Mouse (Mus musculus) frontal cortex, adult 2 months (tissue): ENCODE results near the gene Rab6b. TPM values are rescaled to one million over a fixed set of nuclear protein-coding genes. Genes with fewer than 3 reads are reported as not detected.

ENCODE experiments used
- DNase-seq, 2 experiments: peaks; one replicate each; pipeline ENCODE4 v3.0.0; 2022; ENCODE audit warnings: low spot score in 1 of 2; ENCODE audit errors: extremely low spot score in 1 of 2
- polyA plus RNA-seq: library from polyadenylated mRNA; depleted of rRNA; stranded (reverse); fragments of >200 nt; gene quantifications from 2 replicates; pipeline ENCODE4 v1.2.3, GENCODE M21; 2012; rRNA removed

The Rab6b gene
- 269 and 289 TPM in 2 replicates for polyA plus RNA-seq

GRCm38 (mm10) chr9:103111621-103112470 is at the start of gene Rab6b:
Gene Rab6b, plus strand, starts transcription at chr9:103111787.
- peak in 1 of 2 experiments; percentile 78 for DNase-seq

DNA sequence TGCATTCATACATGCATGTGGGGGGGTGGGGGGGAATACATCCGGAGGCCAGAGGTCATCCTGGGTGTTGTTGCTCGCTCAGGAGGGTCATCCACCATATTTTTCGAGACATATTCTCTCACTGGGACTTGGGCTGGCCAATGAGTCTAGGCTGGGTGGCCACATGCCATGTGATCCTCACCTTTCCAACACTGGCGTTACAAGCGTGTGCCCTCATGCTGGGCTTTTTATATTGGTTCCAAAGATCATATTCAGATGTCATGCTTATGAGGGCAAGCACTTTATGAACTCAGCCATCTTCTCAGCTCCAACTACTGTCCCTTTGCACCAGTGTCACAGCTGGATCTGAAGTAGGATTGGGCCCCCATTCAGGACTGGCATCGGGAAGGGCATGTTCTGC is 48.0 kb upstream of the Rab6b start:
- DNase-seq = no peak

GRCm38 (mm10) chr9:103066845-103067244 is 44.7 kb upstream of the Rab6b start:
- DNase-seq = no peak

DNA sequence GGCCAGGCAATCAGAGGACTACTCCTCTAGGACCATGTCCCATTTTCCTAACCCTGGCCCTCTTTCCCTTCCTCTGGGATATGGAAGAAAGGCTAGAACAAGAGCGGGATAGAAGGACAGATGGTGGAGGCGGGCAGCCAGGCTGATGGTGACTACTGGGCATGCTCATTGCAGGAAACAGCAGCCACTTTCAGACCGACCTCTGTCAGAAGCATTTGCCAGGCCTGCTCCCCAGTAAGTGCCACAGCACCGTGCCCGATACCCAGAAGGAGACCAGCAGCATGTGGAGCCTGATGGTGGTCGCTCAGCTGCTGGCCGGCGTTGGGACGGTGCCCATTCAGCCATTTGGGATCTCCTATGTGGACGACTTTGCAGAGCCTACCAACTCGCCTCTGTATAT is 43.9 kb upstream of the Rab6b start:
- DNase-seq = no peak

- DNase-seq = no peak
Observed at GRCm38 (mm10) chr9:103068769-103069168, 42.8 kb upstream of the Rab6b start.

- DNase-seq = no peak
Observed at GRCm38 (mm10) chr9:103071541-103072203, 39.9 kb upstream of the Rab6b start.

GRCm38 (mm10) chr9:103072204-103072599 is 39.4 kb upstream of the Rab6b start:
- DNase-seq = no peak

DNA sequence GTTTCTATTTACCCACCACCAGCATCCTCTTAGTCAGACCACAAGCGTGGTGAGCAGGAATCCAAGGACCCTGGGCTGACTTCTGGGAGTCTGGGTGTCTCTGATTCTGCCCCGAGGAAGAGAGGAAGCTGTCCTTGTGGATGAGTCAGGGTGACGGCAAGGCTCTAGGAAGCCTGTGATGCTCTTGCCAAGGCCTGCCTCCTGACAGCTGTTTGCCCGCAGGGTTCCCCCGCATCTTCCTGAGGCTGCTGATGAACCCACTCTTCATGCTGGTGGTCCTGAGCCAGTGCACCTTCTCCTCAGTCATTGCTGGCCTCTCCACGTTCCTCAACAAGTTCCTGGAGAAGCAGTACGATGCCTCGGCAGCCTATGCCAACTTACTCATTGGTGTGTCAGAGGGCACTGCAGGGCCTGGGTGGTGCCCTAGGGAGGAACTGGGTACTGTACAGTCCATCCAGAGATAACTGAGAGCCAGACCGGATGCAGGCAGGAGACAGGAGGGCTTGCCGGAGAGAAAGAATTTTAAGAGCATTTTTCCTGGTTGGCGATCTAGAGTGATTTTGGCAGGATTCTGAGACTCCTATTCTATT is 38.6 kb upstream of the Rab6b start:
- no peak for DNase-seq

DNA sequence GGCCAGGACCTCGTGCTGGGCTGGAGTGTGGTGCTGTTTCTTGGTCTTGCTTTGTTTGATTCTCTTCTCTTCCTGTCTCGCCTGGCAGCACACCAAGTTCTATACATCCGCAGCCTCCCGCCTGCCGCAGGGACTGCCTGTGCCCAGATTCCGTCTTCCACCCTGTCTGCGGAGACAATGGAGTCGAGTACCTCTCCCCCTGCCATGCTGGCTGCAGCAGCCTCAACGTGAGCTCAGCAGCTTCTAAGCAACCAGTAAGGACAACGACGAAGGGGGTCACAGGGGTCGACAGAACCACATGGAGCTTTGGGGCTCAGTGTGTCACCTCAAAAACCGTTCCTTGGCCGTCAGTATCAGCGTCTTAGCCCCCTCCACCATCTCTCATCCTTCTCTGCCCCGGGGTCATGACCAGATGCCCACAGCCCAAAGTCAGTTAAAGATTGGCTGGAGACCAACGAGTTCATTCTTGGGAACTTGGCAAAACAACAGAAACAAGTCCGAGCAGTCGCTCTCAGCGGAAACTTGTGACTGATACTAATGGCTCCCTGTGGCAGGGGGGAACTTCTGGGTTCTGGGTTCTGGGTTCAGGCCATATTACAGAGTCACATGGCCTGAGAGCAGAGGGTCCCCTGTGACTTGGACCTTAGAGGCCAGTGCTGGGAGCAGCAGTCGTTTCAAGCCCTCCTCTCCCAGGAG is 34.6 kb upstream of the Rab6b start:
- no peak for DNase-seq

DNA sequence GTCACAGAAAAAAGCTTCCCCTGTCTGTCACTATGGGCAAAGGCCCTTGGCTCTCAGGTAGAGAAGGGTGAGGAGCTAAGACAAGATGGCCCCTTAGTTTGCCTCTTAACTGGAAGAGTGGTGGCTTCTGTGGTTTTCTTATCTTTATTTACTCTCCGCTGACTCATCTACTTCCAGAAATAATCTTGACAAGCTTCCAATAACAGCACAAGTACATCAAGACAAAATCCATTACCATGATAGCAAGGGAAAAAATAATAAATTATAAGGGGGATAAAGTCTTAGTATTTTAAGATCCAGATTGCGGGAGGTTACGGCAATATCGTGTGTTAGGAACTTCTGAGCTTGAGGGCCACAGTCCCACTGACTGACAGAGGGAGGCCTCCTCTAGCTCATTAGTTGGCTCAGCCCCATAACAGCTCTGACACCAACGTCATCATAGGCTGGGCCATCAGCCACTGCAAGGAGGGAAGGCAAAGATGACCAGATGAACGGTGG is 33.3 kb upstream of the Rab6b start:
- no peak for DNase-seq

- DNase-seq = no peak
Observed at GRCm38 (mm10) chr9:103080211-103080610, 31.4 kb upstream of the Rab6b start.

DNA sequence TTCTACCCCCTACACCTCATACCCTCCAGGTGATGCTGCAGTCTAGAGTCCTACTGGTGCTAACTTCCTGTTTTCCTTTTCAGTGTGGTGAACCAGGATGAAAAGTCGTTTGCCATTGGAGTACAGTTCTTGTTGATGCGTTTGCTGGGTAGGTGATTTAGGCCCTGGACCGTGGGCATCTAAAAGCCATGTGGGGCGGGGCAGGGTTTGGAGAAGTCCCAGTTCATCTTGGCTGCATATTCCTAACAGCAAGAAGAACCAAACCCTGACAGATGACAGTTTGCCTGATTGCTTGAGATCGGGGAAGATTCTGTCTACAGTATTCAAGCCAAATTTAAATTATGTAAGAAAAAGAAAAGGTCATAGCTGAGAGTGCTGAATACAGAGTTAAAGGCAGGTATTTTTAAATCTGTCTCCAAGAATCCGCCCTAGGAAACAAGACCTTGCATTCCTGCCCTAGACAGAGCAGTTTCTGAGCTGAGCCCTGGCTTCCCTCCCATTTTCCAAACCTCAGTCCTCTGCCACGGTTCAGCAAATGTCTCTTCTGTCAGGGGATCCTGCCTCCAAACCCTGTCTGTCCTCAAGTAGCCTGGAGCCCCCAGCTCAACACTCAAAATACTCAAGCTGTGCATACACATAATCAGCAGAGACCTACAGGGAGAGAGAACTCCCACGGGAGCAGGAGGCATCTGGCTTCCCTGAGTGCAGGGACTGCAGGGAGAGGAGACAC is 29.2 kb upstream of the Rab6b start:
- DNase-seq = no peak

GRCm38 (mm10) chr9:103083405-103083804 is 28.2 kb upstream of the Rab6b start:
- DNase-seq = no peak

- no peak for DNase-seq
Observed at GRCm38 (mm10) chr9:103086736-103087135, 24.9 kb upstream of the Rab6b start.

DNA sequence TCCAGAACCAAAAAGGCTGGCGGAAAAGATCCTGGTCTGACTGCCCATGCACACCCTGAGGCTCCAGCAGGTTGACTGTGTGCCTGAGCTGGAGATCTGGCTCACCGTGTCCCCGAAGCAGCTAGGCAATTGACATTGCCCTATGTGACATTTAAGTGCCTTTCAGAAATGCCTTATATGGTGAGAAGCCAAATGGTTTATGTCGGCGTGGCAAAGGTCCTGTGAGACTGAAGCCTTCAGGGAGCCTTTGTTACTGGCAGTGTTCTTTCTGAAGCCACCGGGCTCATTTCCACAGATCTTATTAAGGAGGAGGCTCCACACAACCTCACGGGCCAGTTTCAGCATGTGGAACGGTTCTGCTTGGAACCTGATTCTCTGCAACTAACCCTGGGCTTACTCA is 24.3 kb upstream of the Rab6b start:
- no peak for DNase-seq

- DNase-seq = no peak
Observed at GRCm38 (mm10) chr9:103088661-103089060, 22.9 kb upstream of the Rab6b start.

DNA sequence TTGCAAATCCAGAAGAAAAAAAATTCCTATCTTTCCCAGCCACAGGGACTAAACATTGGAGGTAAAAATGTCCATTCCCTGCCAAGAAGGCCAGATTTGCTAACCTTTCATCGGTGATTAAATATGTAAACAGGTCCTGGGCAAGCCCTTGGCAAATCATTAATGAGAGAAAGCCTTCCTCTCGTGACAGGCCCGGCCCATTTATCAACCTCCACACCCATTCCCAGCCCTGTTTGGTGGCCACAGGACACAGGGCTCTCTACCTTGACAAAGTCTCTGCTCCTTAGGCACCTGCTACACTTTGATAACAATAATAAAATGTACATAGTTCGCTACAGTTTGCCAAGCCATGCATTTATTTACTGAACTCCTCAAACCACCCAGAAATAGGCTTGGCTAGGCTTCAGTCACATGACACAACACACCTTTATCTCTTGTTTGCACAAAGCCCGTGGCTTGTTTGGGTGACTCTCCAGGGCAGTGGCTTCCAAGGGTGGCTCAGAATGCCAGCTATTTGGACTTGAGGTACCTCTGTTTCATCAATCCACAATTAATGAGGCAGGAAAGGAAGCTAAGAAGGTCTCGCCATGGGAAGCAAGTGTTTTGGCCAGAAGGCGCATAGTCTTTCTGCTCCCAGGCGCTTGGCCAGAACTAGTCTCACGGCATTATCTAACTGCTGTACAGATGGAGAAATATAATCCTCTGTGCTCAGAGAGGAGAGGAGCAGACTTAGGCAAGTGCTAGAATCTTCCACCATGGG is 21.3 kb upstream of the Rab6b start:
- no peak for DNase-seq

DNA sequence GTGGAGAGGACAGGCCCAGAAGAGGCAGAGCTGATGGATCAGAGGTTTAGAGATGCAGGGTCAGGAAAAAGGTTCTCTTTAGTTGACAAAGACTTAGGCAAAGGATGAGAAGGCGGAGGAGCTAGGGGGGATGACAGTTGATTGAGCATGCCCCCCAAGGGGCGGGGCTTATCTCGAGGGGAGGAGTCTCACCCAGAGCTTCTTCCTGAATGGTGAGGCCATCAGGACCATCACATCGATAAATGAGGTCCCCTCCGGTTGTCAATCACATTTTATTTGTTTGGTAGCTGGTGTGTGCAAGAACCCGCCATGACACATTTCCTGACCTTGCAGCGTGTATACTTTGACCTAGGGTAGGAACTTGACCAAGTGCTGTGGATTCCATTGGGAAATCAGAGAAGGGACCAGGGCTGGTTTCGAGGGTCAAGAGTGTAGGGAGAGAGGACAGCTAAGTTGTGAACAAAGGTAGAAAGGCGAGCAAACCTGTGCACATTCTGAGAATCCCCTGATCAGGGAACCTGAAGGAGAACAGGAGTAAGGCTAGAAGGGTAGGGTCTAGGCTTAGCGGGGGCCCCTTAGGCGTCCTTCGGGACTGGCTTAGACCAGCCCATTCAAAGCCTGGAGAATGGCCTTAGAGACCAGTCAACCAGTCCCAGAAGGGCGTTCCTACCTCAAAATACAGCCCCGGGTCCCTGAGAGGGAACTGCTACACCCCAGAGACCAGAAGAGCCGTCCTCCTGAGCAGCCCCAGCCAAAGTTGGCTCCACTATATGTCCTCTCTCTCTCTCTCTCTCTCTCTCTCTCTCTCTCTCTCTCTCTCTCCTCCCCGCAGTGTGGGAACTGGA is 20.3 kb upstream of the Rab6b start:
- no peak for DNase-seq

GRCm38 (mm10) chr9:103092248-103092647 is 19.3 kb upstream of the Rab6b start:
- peak in 1 of 2 experiments; percentile 82 for DNase-seq
